In the genomic region with DNA sequence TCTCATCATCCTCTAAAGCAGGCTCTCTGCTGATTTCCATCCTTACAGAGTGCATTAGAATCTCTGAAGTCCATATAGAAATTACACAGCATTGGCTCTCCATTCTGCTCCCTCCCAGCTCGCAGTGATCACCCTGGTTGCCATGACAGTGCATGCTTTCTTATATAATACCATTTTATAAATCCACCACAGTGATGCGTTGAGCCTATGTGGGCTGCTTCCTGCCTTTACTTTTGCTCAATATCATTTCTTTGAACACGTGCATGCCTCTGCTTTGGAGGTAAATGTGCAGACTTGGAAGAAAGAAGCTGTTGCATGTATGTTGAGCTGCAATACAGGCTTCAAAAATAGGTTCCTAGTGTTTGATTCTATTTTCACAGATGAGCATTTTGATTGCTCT, we compare ENCODE assay signal across 29 mouse cellular contexts.
A peak's percentile ranks its signal among the peaks of the same experiment; 100 is the strongest.
DNase-seq lines count a peak whose midpoint lies in the region; ATAC-seq and TF ChIP-seq lines count a peak whose summit lies in the region.
"Had no signal": no experiment of that assay in that cellular context is flagged by ENCODE, and none has a peak within 500 bp of the region (broad histone marks: within the 10 kb centered on the region; RNA-seq: fewer than 3 reads in every experiment).

No protein-coding gene starts in this region.

- no peak overlapping the region for H3K9ac ChIP-seq in forebrain, postnatal 0 days
- H3K9ac ChIP-seq in forebrain, embryonic 12.5 days, result no peak overlapping the region
- H3K9ac ChIP-seq: heart, embryonic 12.5 days; hindbrain, embryonic 13.5 days; limb, embryonic 13.5 days; lung, embryonic 15.5 days had no signal

- no peak overlapping the region for H3K4me3 ChIP-seq in forebrain, postnatal 0 days (ENCODE audit: low read depth, low read length)
- H3K4me3 ChIP-seq in forebrain, embryonic 12.5 days (replicated peaks), result no peak overlapping the region
- no peak overlapping the region for H3K4me3 ChIP-seq in left cerebral cortex, adult 2 months
- H3K4me3 ChIP-seq: erythroblast, embryonic 14.5 days; heart, adult 2 months; heart, embryonic 12.5 days; hindbrain, embryonic 13.5 days; limb, embryonic 13.5 days; lung, embryonic 15.5 days had no signal

- no peak overlapping the region for H3K27ac ChIP-seq in forebrain, postnatal 0 days (ENCODE audit: low read depth, low read length)
- H3K27ac ChIP-seq in forebrain, embryonic 12.5 days, result no peak overlapping the region
- peak overlapping the region; percentile 56 for H3K27ac ChIP-seq in left cerebral cortex, adult 2 months
- H3K27ac ChIP-seq: heart, adult 2 months; hindbrain, embryonic 13.5 days; kidney, postnatal 0 days; limb, embryonic 13.5 days; lung, embryonic 15.5 days had no signal

- peak; percentile 7 for DNase-seq in forebrain, postnatal 0 days
- peak in 1 of 2 experiments; percentile 15 for DNase-seq in left cerebral cortex, adult 2 months (ENCODE audit: extremely low spot score in 1 of 2, low spot score in 2 of 2)
- no peak for DNase-seq in left cerebral cortex, postnatal 10 days (ENCODE audit: extremely low spot score in 1 of 2, low spot score in 2 of 2)
- peak; percentile 8 for DNase-seq in right cerebral cortex, adult 18-20 months
- DNase-seq in right cerebral cortex, postnatal 4 days, result no peak
- DNase-seq in spleen, postnatal 4 days (ENCODE audit: low spot score in 2 of 2), result no peak
- DNase-seq: adrenal gland, adult 2 months; adrenal gland, postnatal 36 days; cerebellum, adult 2 months; cerebellum, postnatal 14 days; heart, adult 2 months; heart, postnatal 4 days; kidney, adult 8-10 months; kidney, postnatal 4 days; lung, postnatal 36 days; thymus, adult 2 months had no signal

- no peak for ATAC-seq in forebrain, postnatal 0 days
- no peak for ATAC-seq in forebrain, embryonic 12.5 days (ENCODE audit: low FRiP score)
- ATAC-seq: activated CD4-positive, CD25-positive, alpha-beta regulatory T cell, adult 4 months; intestine, embryonic 16.5 days; midbrain, embryonic 16.5 days had no signal

- 51% methylated on average over 3 of the region's 3 CpGs for WGBS in forebrain, postnatal 0 days
- WGBS in forebrain, embryonic 12.5 days, result 75% methylated on average over 3 of the region's 3 CpGs

- no peak for TF ChIP-seq CTCF in forebrain, postnatal 0 days (IDR thresholded peaks at IDR 0.05; ENCODE audit: low read depth)
- no peak for TF ChIP-seq CTCF in left cerebral cortex, adult 2 months (IDR thresholded peaks at IDR 0.05)

- H3K36me3 ChIP-seq in forebrain, postnatal 0 days (ENCODE audit: insufficient read depth), result no peaks in the 10 kb centered on the region
- no peaks in the 10 kb centered on the region for H3K36me3 ChIP-seq in forebrain, embryonic 12.5 days (replicated peaks)
- H3K36me3 ChIP-seq: heart, embryonic 12.5 days; hindbrain, embryonic 13.5 days; limb, embryonic 13.5 days; lung, embryonic 15.5 days had no signal

- no peak overlapping the region for H3K4me2 ChIP-seq in forebrain, postnatal 0 days (ENCODE audit: low read depth)
- H3K4me2 ChIP-seq in forebrain, embryonic 12.5 days, result no peak overlapping the region
- H3K4me2 ChIP-seq: heart, embryonic 12.5 days; hindbrain, embryonic 13.5 days; limb, embryonic 13.5 days; liver, embryonic 11.5 days; lung, embryonic 15.5 days; midbrain, embryonic 11.5 days had no signal

- no peaks in the 10 kb centered on the region for H3K9me3 ChIP-seq in forebrain, postnatal 0 days (ENCODE audit: low read length)
- H3K9me3 ChIP-seq in forebrain, embryonic 12.5 days, result no peaks in the 10 kb centered on the region
- H3K9me3 ChIP-seq: heart, embryonic 12.5 days; hindbrain, embryonic 13.5 days; limb, embryonic 13.5 days; lung, embryonic 15.5 days had no signal

- H3K27me3 ChIP-seq in forebrain, postnatal 0 days (ENCODE audit: insufficient read depth, low read length), result no peaks in the 10 kb centered on the region
- H3K27me3 ChIP-seq in forebrain, embryonic 12.5 days, result no peaks in the 10 kb centered on the region
- H3K27me3 ChIP-seq: CH12.LX; heart, embryonic 12.5 days; hindbrain, embryonic 13.5 days; limb, embryonic 13.5 days; lung, embryonic 15.5 days had no signal

- H3K4me1 ChIP-seq in forebrain, postnatal 0 days (ENCODE audit: insufficient read depth), result peaks cover 4% of the 10 kb centered on the region; the same call in 1 of the 2 replicates
- H3K4me1 ChIP-seq in forebrain, embryonic 12.5 days, result no peaks in the 10 kb centered on the region
- H3K4me1 ChIP-seq: heart, embryonic 12.5 days; hindbrain, embryonic 13.5 days; lung, embryonic 15.5 days had no signal

- intact Hi-C loops in left cerebral cortex, adult 2 months (cut with DNase I), result loop anchor here (5.0 to 10.0 kb wide), 3 partner anchors 164 to 498 kb away; partner anchors contain the start of gene Hs6st3
- intact Hi-C loops in left cerebral cortex, postnatal 10 days (cut with DNase I), result no loop called here

Comparison
In these comparisons a context has a peak if more than half of its experiments do, and no peak if none do; other contexts are left out.
1. DNase-seq: peak in forebrain, postnatal 0 days (single experiment) and right cerebral cortex, adult 18-20 months (single experiment); none in left cerebral cortex, postnatal 10 days (0 of 2), right cerebral cortex, postnatal 4 days (single experiment) and spleen, postnatal 4 days (0 of 2).